Mouse (Mus musculus) embryo, embryonic 10 days (tissue): ENCODE data around the gene Entpd7.

Source experiments
- DNase-seq: peaks from one replicate; pipeline ENCODE4 v3.0.0-alpha.2; 2015; ENCODE audit warnings: low spot score

The Entpd7 gene

GRCm38 (mm10) chr19:43724821-43725220 is 35.3 kb downstream of the Entpd7 start:
- no peak for DNase-seq

- DNase-seq: no peak
Measured at GRCm38 (mm10) chr19:43726510-43727146, 37.2 kb downstream of the Entpd7 start.

- peak; percentile 52 for DNase-seq
Measured at GRCm38 (mm10) chr19:43729296-43730036, 40.0 kb downstream of the Entpd7 start.

DNA sequence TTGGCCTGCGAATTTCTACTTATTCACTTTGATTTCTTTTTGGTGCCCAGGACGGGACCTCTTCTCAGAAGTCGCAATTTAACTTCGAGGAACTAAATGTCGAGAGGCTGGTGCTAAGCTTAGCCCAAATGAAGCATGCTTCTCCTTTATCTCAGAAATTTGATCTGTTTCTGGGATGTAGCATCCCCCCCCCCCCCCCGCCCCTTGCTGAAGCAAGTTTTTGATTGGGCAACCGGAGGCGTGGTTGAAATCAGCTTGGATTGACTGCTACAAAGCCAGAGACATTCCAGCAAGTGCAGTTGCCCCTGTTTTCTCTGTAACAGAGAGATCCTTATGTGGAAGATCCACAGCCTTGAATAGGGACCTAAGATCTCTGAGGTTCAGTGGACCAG is 40.6 kb downstream of the Entpd7 start:
- DNase-seq: peak; percentile 63

DNA sequence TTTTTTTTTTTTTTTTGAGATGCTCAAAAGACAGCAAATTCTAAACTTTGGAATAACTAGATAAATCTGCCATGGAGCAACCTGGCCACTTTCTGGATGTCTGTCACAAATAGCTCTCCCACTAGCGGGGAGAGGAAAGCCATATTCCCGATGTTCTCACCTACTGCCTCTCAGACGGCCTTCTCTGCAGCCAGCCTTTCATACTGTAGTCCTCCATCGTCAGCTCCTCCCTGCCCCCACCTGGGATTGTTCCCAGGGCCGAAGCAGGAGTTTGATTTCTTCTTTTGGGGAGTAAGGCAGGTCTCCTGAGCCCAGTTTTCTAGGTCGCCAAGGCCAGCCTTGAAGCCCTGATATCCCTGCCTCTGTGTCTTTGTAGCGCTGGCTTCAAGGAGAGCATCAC is 41.7 kb downstream of the Entpd7 start:
- DNase-seq: no peak

DNA sequence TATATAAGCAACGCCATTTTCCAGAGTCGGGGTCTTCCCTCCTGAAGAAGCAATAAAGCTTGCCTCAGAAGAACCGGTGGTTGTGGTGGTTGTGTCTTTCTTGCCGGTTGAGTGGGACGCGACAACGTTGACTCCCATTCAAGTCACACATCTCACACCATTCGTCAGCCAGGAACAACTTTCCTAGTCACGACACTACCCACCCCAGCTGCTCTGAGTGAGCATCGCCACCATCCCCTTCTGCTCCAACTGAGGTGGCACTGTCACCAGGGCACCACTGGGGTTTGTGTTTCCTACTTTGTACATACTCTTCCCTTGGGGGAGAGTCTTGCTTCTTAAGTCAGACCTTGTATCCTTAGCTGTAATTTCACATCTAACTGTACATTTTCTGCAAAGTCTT is 48.9 kb downstream of the Entpd7 start:
- no peak for DNase-seq

- DNase-seq: no peak
Measured at GRCm38 (mm10) chr19:43743401-43743800, 53.9 kb downstream of the Entpd7 start.

DNA sequence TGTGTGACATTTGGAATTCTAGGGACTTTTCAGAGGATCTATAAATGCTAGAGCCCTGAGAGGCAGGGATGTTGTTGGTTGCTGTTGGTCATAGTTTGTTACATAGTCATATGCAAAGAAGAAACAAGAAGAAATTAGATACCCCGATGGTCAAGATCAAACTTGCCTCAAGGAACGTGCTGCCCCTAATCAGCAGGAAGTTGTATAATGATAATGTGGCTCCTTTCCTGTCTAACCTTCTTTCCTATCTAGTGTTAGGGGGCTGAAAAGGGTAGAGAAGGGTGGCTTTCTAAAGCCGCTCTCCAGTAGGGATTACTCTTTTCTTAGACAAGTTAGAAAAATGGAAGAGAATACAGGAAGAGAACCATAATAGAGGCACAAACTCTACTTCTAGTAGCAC is 56.3 kb downstream of the Entpd7 start:
- DNase-seq: no peak

DNA sequence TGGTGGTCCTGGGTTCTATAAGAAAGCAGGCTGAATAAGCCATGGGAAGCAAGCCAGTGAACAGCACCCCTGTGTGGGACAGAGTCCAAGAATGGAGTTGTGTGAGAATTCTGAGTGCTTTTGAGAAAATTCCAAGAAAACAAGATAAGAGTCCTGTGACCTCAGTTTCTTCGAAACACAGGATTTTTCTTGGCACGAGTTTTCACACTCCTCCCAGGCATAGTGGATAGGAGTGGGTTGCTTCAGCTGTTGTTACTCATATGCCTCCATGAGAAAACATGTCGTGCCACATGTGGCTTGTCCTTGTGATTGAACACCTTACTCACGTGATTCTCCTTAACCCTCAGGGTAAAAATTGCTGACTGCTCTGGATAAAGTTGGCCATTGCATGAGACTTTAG is 58.4 kb downstream of the Entpd7 start:
- no peak for DNase-seq

DNA sequence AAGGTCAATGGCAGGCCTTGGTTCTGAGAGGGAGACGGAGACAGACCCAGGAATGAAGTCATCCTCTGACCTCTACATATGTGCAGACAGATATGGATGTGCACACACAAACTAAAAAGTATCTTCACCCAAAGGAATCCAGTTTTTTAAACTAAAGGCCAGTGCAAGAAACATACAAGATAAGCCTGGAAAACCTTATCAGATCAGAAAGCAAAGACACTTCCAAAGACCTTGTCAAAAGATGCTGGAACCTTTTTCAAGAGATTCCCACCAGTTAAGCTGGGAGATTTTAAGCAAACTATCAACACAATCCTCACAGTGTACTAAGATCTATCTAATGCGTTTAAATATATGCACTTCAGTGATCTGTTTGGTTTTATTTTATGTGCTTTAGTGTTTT is 60.5 kb downstream of the Entpd7 start:
- no peak for DNase-seq

- peak; percentile 100 for DNase-seq
Measured at GRCm38 (mm10) chr19:43752489-43753225, 63.2 kb downstream of the Entpd7 start, which contains the start of the genes Cutc and Cox15. TSS of gene Cutc (plus strand) at chr19:43752996. TSS of gene Cox15 (minus strand) at chr19:43753000.

- DNase-seq: peak; percentile 90
Measured at GRCm38 (mm10) chr19:43753226-43753835, 63.9 kb downstream of the Entpd7 start.

DNA sequence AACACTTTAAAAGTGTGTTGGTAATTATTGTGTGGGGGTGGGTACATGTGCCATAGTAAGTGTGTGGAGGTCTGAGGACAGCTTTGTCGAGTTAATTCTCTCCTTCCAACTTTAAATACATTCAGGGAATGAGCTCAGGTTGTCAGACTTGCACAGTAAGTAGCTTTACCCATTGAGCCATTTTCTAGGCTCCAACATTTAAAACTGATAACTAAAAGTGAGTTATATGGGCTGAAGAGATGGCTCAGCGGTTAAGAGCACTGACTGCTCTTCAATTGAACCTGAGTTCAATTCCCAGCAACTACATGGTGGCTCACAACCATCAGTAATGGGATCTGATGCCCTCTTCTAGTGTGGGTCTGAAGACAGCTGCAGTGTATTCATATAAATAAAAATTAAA is 64.8 kb downstream of the Entpd7 start:
- DNase-seq: no peak

- no peak for DNase-seq
Measured at GRCm38 (mm10) chr19:43754872-43755271, 65.4 kb downstream of the Entpd7 start.

DNA sequence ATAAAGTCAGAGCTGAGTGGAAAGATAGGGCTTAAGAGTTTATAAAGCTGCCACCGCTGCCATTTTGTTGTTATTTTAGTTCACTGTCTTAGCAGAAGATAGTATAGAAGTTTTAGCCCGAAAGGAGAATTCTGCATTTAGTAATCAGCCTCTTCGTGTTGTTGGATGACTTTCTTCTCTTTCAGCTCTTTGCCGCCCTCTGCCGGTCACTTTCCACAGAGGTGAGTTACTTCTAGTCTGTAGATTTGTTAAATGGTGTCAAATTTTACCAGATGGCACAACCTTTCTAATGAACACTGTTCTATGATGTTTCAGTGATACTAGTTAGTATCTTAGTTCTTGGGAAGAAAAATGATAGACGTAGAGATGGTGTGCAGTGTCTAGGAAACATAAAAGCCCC is 71.0 kb downstream of the Entpd7 start:
- DNase-seq: peak; percentile 89

- DNase-seq: no peak
Measured at GRCm38 (mm10) chr19:43761543-43762256, 72.2 kb downstream of the Entpd7 start.

- no peak for DNase-seq
Measured at GRCm38 (mm10) chr19:43762410-43762809, 72.9 kb downstream of the Entpd7 start.

GRCm38 (mm10) chr19:43766451-43766850 is 77.0 kb downstream of the Entpd7 start:
- DNase-seq: no peak

DNA sequence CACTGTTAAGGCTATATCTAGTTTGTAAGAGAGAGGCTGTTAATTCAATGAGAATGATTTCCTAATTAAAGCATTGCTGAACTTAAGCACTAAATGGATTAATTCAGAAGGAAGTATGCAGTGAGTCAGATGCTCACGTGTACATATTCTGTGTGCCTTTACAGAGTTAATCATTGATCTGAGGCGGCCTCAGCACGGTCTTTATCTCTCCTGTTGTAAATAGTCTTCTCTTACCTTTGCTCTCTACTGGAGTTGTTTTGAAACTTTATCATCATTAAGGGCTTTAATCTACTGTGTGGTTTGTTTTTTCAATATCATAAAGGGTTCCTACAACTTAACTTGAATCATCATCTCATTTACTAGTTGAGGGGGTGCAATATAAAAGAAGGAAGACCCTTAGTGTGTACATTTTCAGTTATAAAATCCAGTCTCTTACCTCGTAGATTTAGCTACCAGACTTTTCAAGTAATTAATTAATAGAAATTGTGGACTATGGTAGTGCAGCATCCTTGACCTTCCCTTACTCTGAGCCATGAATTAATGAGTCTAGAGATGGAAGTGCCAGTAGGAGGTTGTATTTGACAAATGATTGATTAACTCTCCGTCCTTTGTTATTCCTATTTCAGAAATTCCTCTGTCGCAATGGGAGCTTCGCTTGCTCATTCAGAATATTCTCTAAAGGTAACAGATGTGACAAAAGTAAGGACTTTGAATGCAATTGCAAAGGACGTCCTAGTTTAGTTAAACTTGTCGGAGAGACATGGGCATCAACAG is 78.3 kb downstream of the Entpd7 start:
- no peak for DNase-seq

DNA sequence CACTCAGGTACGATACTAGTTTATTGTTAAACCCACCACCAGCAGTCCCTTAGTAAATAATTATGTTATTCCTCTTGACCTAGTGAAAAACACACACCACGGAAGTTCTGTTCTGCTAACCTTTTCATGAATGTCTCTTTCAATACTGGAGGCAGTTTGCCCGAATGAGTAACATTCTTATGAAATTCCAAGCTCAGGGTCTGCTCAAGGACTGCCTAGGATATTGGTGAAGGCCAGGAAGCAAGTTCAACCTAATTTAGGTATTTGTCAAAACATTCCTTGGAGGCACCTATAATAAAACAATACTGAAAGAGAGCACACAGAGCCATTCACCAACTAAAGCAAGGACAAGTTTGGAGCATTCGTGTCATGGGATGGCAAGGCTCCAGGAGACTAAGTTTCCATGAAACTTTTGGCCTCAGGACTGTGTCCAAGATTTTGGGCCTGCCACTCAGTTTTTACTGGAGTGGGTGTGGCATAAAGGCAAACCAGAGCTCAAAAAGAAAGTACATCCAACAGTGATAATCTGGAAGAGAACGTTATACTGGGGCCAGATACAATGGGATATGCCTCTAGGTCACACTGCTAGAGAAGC is 80.0 kb downstream of the Entpd7 start:
- DNase-seq: no peak

DNA sequence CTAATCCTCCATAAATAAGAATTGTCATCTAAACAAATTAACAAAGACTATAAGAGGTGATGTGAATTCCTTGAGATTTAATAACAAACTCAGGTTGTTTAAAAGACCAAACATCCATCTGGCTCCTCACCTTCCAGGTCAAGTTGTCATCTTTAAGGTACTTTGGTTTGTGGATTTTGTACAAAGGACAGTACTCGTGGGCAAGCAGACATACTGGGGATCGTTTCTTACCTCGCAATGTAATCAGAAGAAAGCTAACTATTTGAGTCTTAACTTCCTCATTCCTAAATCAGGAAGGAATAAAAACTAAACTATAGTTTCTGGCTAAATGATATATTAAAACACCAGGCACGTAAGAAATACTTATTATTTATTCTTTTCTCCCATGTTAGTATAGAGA is 81.1 kb downstream of the Entpd7 start:
- no peak for DNase-seq
